Mouse (Mus musculus) left cerebral cortex, postnatal 25 days (tissue): ENCODE data around the gene Rps15. TPM values are rescaled to one million over a fixed set of nuclear protein-coding genes. Genes with fewer than 3 reads are reported as not detected.

ENCODE experiments used
- DNase-seq, 2 experiments: peaks; one replicate each; pipeline ENCODE4 v3.0.0; 2022; ENCODE audit warnings: low spot score in 2 of 2, mixed read lengths in 1 of 2
- intact Hi-C: fragments of 180-260 bp; cut with DNase I; formaldehyde crosslinking; loops from one replicate; pipeline ENCODE4 v1.15.1; 2025
- microRNA-seq, 2 experiments: library from miRNA; unstranded; fragments of <30 nt; microRNA quantifications; one replicate each; pipeline ENCODE4 v1.2.0; 2022
- total RNA-seq, 2 experiments: library from RNA; stranded (reverse); gene quantifications; 2 replicates each; pipeline ENCODE4 v1.2.3; 2021

Rps15 gene
- total RNA-seq, 2 experiments from 2014 or later, result 788 to 790 TPM

DNA sequence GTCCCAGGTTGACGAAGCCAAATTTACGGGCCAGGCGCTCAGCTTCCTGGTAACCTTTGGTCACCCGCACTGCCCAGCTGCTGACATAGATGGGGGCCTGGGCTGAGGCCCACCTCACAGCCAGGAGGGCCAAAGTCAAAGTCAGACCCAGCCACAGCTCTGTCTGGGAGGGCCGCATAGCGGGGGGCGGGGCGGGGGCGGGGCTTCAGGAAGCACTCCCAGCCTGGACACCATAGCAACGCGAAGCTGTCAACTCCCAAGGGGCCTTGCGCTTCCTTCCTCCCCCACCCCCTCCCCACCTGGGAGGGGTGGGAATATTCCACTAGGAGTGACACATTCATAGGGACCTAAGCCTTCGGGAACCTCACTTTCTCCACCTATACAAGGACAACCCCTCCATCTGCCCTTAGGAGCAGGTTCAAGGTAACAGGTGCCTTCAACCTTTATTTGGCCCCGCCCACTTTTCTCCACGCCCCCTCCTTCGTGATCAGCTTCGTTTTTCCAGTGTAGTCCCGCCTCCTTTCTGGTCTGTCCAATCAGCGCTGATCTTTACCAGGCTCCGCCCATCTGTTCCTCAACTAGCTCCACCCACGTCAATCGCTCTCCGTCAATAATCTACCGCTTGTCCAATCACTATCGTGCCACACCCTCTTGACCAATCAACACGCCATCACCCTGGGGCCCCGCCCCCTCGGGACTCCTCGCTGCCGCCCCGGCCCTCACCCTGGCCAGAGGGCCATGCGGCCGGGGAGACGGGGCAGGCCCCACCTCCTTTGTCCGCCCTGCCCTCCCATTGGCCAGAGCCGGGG lies 37.2 kb downstream of the Rps15 start, which contains the start of the genes Pcsk4 and Reep6:
Gene Pcsk4 (minus strand): TSS at position 226 of the 809 bp plus-strand sequence.
Gene Reep6 (plus strand): TSS at position 681 of the 809 bp plus-strand sequence.
- peak; percentile 95 to 97 for DNase-seq
- intact Hi-C loops, result no loop called here

DNA sequence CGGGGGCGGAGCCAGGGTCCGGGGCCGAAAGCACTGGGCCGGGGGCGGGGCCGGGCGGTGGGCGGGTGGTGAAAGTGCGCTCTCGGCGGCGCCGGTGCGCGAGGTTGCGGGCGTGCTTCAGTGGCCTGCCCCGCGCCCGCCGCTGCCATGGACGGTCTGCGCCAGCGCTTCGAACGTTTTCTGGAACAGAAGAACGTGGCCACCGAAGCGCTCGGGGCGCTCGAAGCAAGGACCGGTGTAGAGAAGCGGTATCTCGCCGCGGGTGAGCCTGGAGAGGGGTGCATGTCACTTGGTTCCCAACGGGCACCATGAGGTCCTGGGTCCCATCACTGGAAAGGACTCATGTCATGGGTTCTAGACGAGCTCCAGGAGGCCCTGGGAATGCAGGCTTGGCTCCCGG lies 37.8 kb downstream of the Rps15 start:
- intact Hi-C loops, result no loop called here
- no peak for DNase-seq

DNA sequence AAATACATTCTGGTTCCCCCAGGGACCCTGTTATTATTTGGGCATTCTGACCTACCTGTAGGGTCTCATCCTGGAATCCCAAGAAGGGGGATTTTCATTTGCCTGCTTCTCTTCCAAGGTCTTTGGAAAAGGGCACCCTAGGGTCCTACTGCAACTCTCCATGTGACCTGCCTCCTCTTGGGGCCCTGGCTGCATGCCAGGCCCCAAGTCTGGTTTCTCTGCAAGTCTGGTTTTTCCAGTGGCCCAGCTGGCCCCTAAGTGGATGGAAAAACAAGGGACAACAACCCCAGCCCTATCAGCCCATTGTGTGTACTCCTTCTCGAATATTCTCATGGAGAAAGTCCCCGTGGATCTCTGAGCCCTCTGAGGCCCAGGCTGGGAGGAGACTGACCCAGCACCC lies 38.6 kb downstream of the Rps15 start:
- no peak for DNase-seq
- intact Hi-C loops, result no loop called here

DNA sequence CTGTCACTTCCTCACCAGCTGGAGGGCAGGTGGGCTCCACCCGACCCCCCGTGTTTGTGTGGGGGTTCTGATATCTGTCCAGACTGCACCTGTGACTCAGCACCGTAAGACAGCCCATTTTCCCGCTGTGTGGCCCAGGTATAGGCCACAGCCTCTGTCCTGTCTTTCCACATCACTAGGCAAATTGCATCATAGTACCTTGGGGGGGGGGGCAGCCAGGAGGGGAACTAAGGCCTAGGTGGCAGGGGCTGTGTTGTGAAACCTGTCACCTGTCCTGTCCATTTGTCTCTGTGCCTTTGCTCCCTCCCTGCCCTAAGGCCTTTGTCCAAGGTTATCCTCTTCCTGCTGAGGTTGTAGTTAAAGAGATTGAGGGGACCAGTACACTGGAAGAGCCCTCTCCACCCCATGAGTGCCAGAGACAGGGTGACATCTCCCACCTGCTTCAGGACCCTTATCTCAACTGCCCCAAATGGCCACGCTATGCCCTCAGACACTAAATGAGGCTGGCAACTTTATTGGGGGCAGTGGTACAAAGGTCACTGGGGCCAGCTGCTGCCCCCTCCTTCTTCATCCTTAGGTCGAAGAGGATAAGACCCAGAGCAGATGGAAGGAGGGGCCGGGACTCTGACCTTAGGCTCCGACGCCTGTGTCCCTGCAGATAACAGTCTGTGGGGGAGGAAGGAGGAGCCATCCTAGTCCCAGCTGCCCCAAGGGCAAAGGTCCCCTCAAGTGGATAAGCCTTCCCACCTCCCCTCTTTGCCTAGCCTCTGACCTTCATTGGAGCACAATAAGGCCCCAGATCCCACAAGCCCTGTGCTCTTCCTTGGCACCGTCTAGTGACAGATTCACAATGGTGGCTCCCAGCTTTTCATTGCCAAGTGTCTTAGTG lies 39.6 kb downstream of the Rps15 start:
- DNase-seq, result no peak
- intact Hi-C loops, result no loop called here

DNA sequence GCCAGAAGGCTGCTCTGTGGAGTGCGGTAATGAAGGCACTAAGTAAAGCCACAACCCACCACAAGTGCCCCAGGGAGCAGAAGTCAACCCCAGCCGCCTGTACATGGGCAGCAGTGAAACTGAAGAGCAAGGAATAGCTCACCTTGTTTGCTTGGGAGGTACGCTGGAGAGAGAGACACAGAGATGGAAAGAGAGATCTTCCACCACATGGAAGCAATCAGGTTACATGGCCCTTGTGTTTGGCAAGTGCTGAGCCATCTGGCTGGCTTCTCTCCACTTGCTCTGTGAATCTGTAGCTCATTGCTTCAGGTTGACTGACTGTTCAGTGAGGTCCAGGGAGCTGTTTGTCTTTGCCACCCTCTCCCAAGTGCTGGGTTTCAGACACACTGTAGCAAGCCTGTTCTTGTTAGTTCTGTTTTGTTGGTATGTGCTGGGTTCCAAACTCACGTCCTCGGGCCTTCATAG lies 40.3 kb downstream of the Rps15 start:
- no peak for DNase-seq
- intact Hi-C loops, result no loop called here

DNA sequence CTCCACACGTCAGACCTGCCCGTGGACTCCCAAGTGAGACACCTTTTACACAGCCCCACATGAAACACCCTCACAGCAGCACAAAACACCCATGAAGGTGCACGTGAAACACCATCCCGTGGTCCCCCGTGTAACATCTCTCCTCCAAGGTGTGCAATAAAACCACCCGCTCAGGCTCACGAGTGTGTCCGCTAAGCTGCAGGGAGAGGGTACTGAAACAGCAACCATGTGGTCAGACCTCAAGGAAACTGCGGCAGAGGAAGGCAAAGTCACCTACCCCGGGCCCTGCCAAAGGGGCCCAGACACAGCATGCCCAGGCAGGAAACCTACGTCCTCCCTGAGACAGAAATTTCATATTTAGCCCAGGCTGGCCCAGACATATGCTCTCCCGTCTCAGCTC lies 44.0 kb downstream of the Rps15 start:
- DNase-seq, result no peak

DNA sequence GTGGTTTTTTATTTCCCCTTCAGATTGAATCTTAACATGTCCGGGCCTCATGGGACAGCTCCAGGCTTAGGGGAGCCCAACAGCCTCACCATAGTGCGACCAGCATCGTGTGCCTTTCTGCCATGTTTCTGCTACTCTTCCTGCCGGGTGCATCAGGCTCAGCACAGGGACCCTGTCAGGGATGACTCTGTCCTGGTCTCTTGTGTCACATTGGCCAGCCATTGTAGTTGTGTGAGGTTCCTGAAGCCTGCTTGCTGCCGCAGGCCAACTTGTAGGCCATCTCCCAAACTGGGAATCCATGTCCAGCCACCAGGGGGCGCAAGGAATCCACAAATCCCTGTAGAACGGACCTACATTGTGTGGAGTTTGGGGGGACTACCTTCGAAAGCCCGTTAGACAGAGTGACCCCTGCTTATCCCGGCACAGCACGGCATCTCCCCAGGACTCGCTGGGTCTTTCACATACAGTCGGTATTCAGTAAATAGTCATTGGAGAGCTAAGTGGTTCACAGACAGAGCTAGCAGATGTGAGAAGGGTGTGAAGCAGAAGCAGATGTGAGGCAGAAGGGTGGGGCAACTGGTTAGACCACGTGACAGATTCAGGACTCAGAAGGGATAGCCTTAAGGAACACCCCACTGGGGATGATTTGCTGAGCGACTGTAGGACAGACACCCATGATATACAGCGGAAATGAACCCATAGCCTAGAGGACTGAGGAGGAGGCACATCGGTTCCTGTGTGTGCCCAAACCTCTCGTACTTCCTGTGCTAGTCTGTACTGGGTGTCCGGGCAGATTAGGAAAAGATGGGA lies 47.9 kb downstream of the Rps15 start:
- intact Hi-C loops, result loop anchor here (1.0 kb wide), 1 partner anchor 34 kb away; no protein-coding TSS in a partner anchor
- peak; percentile 81 to 85 for DNase-seq

More for the DNA sequence above, 44.0 kb downstream of the Rps15 start:
- intact Hi-C loops, result no loop called here

DNA sequence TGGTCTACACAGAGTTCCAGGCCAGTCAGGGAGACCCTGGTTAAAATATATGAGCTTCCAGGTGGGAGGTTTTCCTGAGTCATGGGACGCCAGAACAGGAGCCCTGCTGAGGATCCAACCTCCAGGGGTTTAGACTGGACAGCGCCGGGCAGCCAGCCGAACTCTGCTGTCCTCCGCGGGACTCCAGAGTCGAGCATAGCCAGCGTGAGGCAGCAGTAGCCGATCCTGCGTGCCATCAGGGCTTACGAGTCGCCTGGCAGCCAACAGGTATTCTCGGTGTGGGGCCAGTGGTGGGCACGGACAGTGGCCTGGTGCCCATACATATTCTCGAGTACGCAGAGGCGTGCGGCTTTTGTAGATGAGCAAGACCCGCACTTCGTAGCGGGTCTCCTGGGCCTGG lies 48.8 kb downstream of the Rps15 start:
- intact Hi-C loops, result no loop called here

DNA sequence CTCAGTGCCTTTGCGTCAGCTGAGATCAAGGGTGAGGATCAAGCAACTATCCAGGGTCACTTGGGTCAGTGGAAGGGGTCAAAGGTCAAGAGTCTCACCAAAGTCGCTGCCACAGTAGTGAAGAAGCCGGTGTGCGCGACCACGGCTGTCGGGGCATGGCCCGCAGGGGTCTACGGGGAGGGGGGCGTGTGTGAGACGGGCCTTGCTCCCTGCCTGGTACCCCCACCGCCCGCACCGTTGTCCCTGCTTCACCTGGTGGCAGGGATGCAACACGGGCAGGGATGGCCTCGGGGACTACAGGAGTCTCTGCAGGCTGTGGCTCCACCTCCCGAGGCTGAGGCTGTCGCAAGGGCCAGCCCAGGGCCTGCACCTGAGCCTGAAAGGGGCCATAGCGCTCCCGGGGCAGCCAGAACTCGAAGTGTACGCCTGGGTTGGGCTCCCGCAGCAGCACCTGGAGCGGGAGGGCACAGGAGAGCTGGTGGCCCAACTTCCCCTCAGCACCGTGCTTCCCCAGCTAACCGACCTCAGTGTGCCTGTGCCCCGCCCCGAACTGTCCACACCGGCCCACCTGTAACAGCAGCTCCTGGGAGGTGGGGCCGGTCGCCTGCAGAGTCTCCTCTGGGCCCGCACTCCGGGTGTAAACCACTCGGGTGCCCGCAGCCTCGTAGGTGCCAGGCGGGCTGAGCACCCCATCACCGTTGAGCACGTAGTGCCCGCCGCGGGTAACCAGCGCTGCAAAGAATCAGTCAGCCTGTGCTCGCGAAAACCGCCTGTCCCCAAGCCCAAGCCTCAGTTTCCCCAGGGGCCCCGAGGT lies 49.4 kb downstream of the Rps15 start:
- DNase-seq, result no peak
- intact Hi-C loops, result no loop called here

More for the DNA sequence above, 48.8 kb downstream of the Rps15 start:
- no peak for DNase-seq

DNA sequence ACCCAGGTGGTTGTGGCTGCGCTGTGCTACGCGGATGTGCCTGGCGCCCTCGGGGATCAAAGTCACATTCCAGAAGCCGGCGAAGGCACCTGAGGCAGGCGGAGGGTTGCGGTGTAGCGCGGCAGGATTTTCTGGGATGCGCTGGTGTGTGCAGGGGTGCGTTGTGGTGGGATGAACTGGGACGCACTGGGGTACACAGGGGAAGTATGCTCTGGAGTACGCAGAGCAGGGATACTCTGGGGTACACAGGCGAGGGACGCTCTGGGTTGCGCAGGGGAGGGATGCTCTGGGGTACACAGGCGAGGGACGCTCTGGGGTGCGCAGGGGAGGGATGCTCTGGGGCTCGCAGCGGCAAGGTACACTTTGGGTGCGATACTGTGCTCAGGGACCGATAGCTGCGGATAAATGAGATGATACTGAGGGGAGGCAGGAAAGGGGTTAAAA lies 50.1 kb downstream of the Rps15 start:
- intact Hi-C loops, result no loop called here
- DNase-seq, result no peak

DNA sequence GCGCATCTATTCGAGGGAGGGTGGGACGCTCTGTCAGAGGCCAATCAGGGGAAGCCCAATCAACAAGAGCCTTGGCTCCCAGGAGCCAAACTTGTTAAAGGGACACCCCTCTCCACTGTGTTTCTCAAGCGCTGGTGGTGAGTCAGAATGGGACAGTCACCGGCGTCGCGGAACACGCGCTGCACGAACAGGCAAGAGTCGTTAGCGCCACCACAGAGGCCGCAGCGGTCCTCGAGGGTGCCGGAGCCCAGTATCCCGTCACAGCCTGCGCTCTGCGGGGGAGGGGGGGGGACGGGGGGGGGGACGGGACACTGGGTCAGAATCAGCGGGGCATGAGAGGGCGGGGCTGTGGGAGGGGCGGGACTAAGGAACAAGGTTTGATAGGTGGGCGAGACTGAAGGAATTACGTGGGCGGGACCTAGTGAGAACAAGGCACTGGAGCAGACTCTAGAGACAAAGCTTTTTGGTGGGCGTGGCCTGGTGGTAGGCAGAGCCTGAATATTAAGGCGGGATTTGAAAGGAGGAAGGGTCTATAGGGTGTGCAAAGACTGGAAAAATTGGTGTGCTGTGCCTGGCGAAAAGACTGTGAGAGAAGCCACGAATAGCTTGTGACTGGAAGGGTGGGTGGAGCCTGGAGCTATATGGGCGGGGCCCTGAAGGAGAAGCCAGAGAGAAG lies 50.6 kb downstream of the Rps15 start:
- intact Hi-C loops, result no loop called here
- peak in 1 of 2 experiments; percentile 54 for DNase-seq

DNA sequence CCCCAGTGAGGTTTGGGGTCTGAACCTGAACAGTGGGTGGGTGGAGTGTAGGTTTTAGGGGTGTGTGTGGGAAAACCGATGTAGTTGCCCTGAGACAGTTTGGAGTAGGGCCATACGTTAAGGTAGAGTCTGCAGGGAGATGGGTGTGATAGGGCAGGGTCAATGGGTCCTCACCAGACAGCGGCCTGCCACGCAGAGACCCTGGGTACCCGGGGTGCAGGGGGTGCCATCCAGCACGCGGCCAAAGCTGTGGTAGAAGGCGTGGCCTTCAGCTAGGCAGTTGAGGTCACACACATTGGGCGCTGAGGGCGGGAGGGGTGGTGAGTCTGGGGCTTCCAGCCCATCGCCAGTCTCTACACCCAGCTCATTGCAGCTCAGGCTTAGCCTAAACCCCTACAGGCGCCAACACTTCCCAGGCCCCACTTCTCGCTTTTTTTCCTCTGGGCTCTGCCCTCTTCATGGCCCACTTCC lies 51.2 kb downstream of the Rps15 start:
- intact Hi-C loops, result no loop called here
- DNase-seq, result no peak

Small RNAs within 50 kb of the gene (microRNA-seq; reads per million reads assigned to microRNA genes)
- gene Mir6911, result 0.74 to 2.4 reads per million in 2 experiments

Other genes with a start within 250 kb of the Rps15 start
- gene Gpx4, start 245.3 kb upstream of the Rps15 start, total RNA-seq, result 100 to 1,000 TPM; 504 to 528 TPM
- 10 to 100 TPM; 17.8 to 17.9 TPM for gene Sbno2, start 186.9 kb upstream of the Rps15 start, total RNA-seq
- gene Stk11, start 176.7 kb upstream of the Rps15 start, total RNA-seq, result 10 to 100 TPM; 92.1 to 95.0 TPM
- 100 to 1,000 TPM; 372 to 381 TPM for gene Atp5d, start 153.8 kb upstream of the Rps15 start, total RNA-seq
- 100 to 1,000 TPM; 487 TPM for gene Cbarp, start 151.6 kb upstream of the Rps15 start, total RNA-seq
- 10 to 100 TPM; 74.3 to 98.7 TPM for gene Midn, start 144.2 kb upstream of the Rps15 start, total RNA-seq
- 10 to 100 TPM; 77.3 to 90.1 TPM for gene Cirbp, start 126.5 kb upstream of the Rps15 start, total RNA-seq
- gene 1600002K03Rik, start 119.5 kb upstream of the Rps15 start, total RNA-seq, result 1 to 10 TPM; 6.7 to 7.6 TPM
- gene Efna2, start 113.0 kb upstream of the Rps15 start, total RNA-seq, result 1 to 10 TPM; 9.2 to 9.9 TPM
- 10 to 100 TPM; 40.9 to 41.2 TPM for gene Mum1, start 66.0 kb upstream of the Rps15 start, total RNA-seq
- 100 to 1,000 TPM; 182 to 187 TPM for gene Ndufs7, start 43.3 kb upstream of the Rps15 start, total RNA-seq
- gene Gamt, start 31.4 kb upstream of the Rps15 start, total RNA-seq, result 10 to 100 TPM; 27.6 to 30.7 TPM
- 10 to 100 TPM; 76.9 to 93.8 TPM for gene Dazap1, start 31.0 kb upstream of the Rps15 start, total RNA-seq
- 100 to 1,000 TPM in 1 of 2 experiments, 10 to 100 TPM in 1; 93.4 to 103 TPM for gene Apc2, start 3.5 kb downstream of the Rps15 start, total RNA-seq
- 10 to 100 TPM; 27.3 to 29.8 TPM for gene 2310011J03Rik, start 28.1 kb downstream of the Rps15 start, total RNA-seq
- 1 to 10 TPM; 4.5 to 4.6 TPM for gene Pcsk4, start 37.0 kb downstream of the Rps15 start, total RNA-seq
- gene Reep6, start 37.5 kb downstream of the Rps15 start, total RNA-seq, result 10 to 100 TPM; 10.5 to 11.2 TPM
- 1 to 10 TPM; 5.1 to 7.4 TPM for gene Adamtsl5, start 56.0 kb downstream of the Rps15 start, total RNA-seq
- gene Plk5, start 64.0 kb downstream of the Rps15 start, total RNA-seq, result 10 to 100 TPM; 22.6 to 24.9 TPM
- 10 to 100 TPM; 17.7 to 22.2 TPM for gene Mex3d, start 95.2 kb downstream of the Rps15 start, total RNA-seq
- 100 to 1,000 TPM; 134 to 138 TPM for gene Mbd3, start 107.1 kb downstream of the Rps15 start, total RNA-seq
- 100 to 1,000 TPM; 482 to 488 TPM for gene Uqcr11, start 114.4 kb downstream of the Rps15 start, total RNA-seq
- 10 to 100 TPM; 22.6 to 25.8 TPM for gene Tcf3, start 141.2 kb downstream of the Rps15 start, total RNA-seq
- not detected for gene Onecut3, start 202.4 kb downstream of the Rps15 start, total RNA-seq
- gene Atp8b3, start 246.7 kb downstream of the Rps15 start, total RNA-seq, result under 1 TPM; 0.14 to 0.16 TPM